Mouse (Mus musculus): ENCODE results near the gene Ccr7. TPM values are rescaled to one million over a fixed set of nuclear protein-coding genes. Genes with fewer than 3 reads are reported as not detected.

Ccr7 gene
- total RNA-seq, 1 experiment: 1.4 TPM

- peaks cover 0 to 3% of the 10 kb centered on the region in 2 experiments; a peak in 1 of 4 replicates for H3K4me1 ChIP-seq (ENCODE audit: control insufficient read depth in 2 of 2, insufficient read depth in 2 of 2, low read length in 2 of 2, poor library complexity in 1 of 2)
- DNase-seq (ENCODE audit: low read depth, low spot score): no peak
- TF ChIP-seq MAFK (IDR thresholded peaks at IDR 0.05; ENCODE audit: insufficient read depth, low read depth, low read length) (no peak), CHD2 (IDR thresholded peaks at IDR 0.05; ENCODE audit: low read depth, low read length) (no peak), ZNF384 (IDR thresholded peaks at IDR 0.05; ENCODE audit: low read depth, low read length) (no peak), ZC3H11A (IDR thresholded peaks at IDR 0.05; ENCODE audit: borderline replicate concordance, low read depth, low read length) (no peak), HCFC1 (IDR thresholded peaks at IDR 0.05; ENCODE audit: borderline replicate concordance, insufficient read depth, low read length) (no peak)
- no peak overlapping the region for H3K4me3 ChIP-seq (ENCODE audit: insufficient read depth in 1 of 2, low read depth in 1 of 2, low read length in 2 of 2, poor library complexity in 1 of 2, severe bottlenecking in 1 of 2)
- no peaks in the 10 kb centered on the region for H3K9me3 ChIP-seq (ENCODE audit: control insufficient read depth, insufficient read depth, low read depth, low read length)
- no peak overlapping the region for H3K27ac ChIP-seq (ENCODE audit: insufficient read depth, low read depth, low read length, poor library complexity, severe bottlenecking)
- in situ Hi-C loops (cut with MboI; ENCODE audit: low sequenced_read_pairs in 2 of 2, unreplicated experiment in 2 of 2): no loop called here
- H3K36me3 ChIP-seq (ENCODE audit: control insufficient read depth, insufficient read depth, low read length, poor library complexity, severe bottlenecking): no peaks in the 10 kb centered on the region
- no peak overlapping the region for H3K9ac ChIP-seq (ENCODE audit: insufficient read depth, low read depth, low read length, poor library complexity, severe bottlenecking)
These were observed 8.3 kb upstream of the Ccr7 start for GRCm38 (mm10) chr11:99162972-99163686.

GRCm38 (mm10) chr11:99161648-99162047 lies 6.8 kb upstream of the Ccr7 start:
- no peak for TF ChIP-seq ZC3H11A (IDR thresholded peaks at IDR 0.05; ENCODE audit: borderline replicate concordance, low read depth, low read length)
- no peak for DNase-seq (ENCODE audit: low read depth, low spot score)
- Histone ChIP-seq H3K4me1 (ENCODE audit: control insufficient read depth in 2 of 2, insufficient read depth in 2 of 2, low read length in 2 of 2, poor library complexity in 1 of 2) (peaks cover 0 to 3% of the 10 kb centered on the region in 2 experiments; a peak in 1 of 4 replicates), H3K9ac (ENCODE audit: insufficient read depth, low read depth, low read length, poor library complexity, severe bottlenecking) (no peak overlapping the region), H3K4me3 (ENCODE audit: insufficient read depth in 1 of 2, low read depth in 1 of 2, low read length in 2 of 2, poor library complexity in 1 of 2, severe bottlenecking in 1 of 2) (no peak overlapping the region), H3K36me3 (ENCODE audit: control insufficient read depth, insufficient read depth, low read length, poor library complexity, severe bottlenecking) (no peaks in the 10 kb centered on the region), H3K27ac (ENCODE audit: insufficient read depth, low read depth, low read length, poor library complexity, severe bottlenecking) (no peak overlapping the region), H3K9me3 (ENCODE audit: control insufficient read depth, insufficient read depth, low read depth, low read length) (no peaks in the 10 kb centered on the region)
- in situ Hi-C loops (cut with MboI; ENCODE audit: low sequenced_read_pairs in 2 of 2, unreplicated experiment in 2 of 2): no loop called here

GRCm38 (mm10) chr11:99160228-99160627 lies 5.4 kb upstream of the Ccr7 start:
- in situ Hi-C loops (cut with MboI; ENCODE audit: low sequenced_read_pairs in 2 of 2, unreplicated experiment in 2 of 2): no loop called here
- peaks cover 0 to 3% of the 10 kb centered on the region in 2 experiments; a peak in 1 of 4 replicates for H3K4me1 ChIP-seq (ENCODE audit: control insufficient read depth in 2 of 2, insufficient read depth in 2 of 2, low read length in 2 of 2, poor library complexity in 1 of 2)
- H3K9me3 ChIP-seq (ENCODE audit: control insufficient read depth, insufficient read depth, low read depth, low read length): no peaks in the 10 kb centered on the region
- DNase-seq (ENCODE audit: low read depth, low spot score): no peak
- no peak overlapping the region for H3K4me3 ChIP-seq (ENCODE audit: insufficient read depth in 1 of 2, low read depth in 1 of 2, low read length in 2 of 2, poor library complexity in 1 of 2, severe bottlenecking in 1 of 2)
- TF ChIP-seq MAFK (IDR thresholded peaks at IDR 0.05; ENCODE audit: insufficient read depth, low read depth, low read length) (no peak), HCFC1 (IDR thresholded peaks at IDR 0.05; ENCODE audit: borderline replicate concordance, insufficient read depth, low read length) (no peak), CHD2 (IDR thresholded peaks at IDR 0.05; ENCODE audit: low read depth, low read length) (no peak), ZNF384 (IDR thresholded peaks at IDR 0.05; ENCODE audit: low read depth, low read length) (no peak), ZC3H11A (IDR thresholded peaks at IDR 0.05; ENCODE audit: borderline replicate concordance, low read depth, low read length) (no peak)
- H3K36me3 ChIP-seq (ENCODE audit: control insufficient read depth, insufficient read depth, low read length, poor library complexity, severe bottlenecking): no peaks in the 10 kb centered on the region
- no peak overlapping the region for H3K27ac ChIP-seq (ENCODE audit: insufficient read depth, low read depth, low read length, poor library complexity, severe bottlenecking)
- no peak overlapping the region for H3K9ac ChIP-seq (ENCODE audit: insufficient read depth, low read depth, low read length, poor library complexity, severe bottlenecking)

- Histone ChIP-seq H3K9me3 (ENCODE audit: control insufficient read depth, insufficient read depth, low read depth, low read length) (no peaks in the 10 kb centered on the region), H3K4me1 (ENCODE audit: control insufficient read depth in 2 of 2, insufficient read depth in 2 of 2, low read length in 2 of 2, poor library complexity in 1 of 2) (no peaks in the 10 kb centered on the region), H3K9ac (ENCODE audit: insufficient read depth, low read depth, low read length, poor library complexity, severe bottlenecking) (no peak overlapping the region), H3K4me3 (ENCODE audit: insufficient read depth in 1 of 2, low read depth in 1 of 2, low read length in 2 of 2, poor library complexity in 1 of 2, severe bottlenecking in 1 of 2) (no peak overlapping the region), H3K36me3 (ENCODE audit: control insufficient read depth, insufficient read depth, low read length, poor library complexity, severe bottlenecking) (no peaks in the 10 kb centered on the region), H3K27ac (ENCODE audit: insufficient read depth, low read depth, low read length, poor library complexity, severe bottlenecking) (no peak overlapping the region)
- in situ Hi-C loops (cut with MboI; ENCODE audit: low sequenced_read_pairs in 2 of 2, unreplicated experiment in 2 of 2): no loop called here
- no peak for DNase-seq (ENCODE audit: low read depth, low spot score)
- TF ChIP-seq HCFC1 (IDR thresholded peaks at IDR 0.05; ENCODE audit: borderline replicate concordance, insufficient read depth, low read length): no peak
- TF ChIP-seq CHD2 (IDR thresholded peaks at IDR 0.05; ENCODE audit: low read depth, low read length): no peak
- no peak for TF ChIP-seq ZC3H11A (IDR thresholded peaks at IDR 0.05; ENCODE audit: borderline replicate concordance, low read depth, low read length)
- no peak for TF ChIP-seq MAFK (IDR thresholded peaks at IDR 0.05; ENCODE audit: insufficient read depth, low read depth, low read length)
- no peak for TF ChIP-seq ZNF384 (IDR thresholded peaks at IDR 0.05; ENCODE audit: low read depth, low read length)
These were observed 940 bp upstream of the Ccr7 start for GRCm38 (mm10) chr11:99155817-99156216.
